Mouse (Mus musculus) CH12.LX (cell line): ENCODE measurements at regions not wholly inside any gene's neighbourhood (a gene's known extent, or its start where the extent isn't known, plus 50 kb on each side); places are given as distances from the start of the nearest gene placed in this dataset.

ENCODE experiments used
- CTCF ChIP-seq, 2 experiments: IDR thresholded peaks in 1 of 2; conservative IDR thresholded peaks in 1 of 2; 2 replicates each; pipeline ENCODE4 v1.5.1; 2011 to 2012; ENCODE audit warnings: low read depth in 2 of 2, low read length in 2 of 2, improper control_type of control experiment in 1 of 2, inconsistent platforms in 1 of 2, mild to moderate bottlenecking in 1 of 2, moderate library complexity in 1 of 2
- JUND ChIP-seq: conservative IDR thresholded peaks from 2 replicates; pipeline ENCODE4 v1.6.1; 2011; ENCODE audit warnings: low read depth, low read length, improper control_type of control experiment
- MAFK ChIP-seq: IDR thresholded peaks from 2 replicates; pipeline ENCODE4 v1.6.1; 2011; ENCODE audit warnings: low read length, improper control_type of control experiment; ENCODE audit not compliant: insufficient replicate concordance
- MAZ ChIP-seq: IDR thresholded peaks from 2 replicates; pipeline ENCODE4 v1.6.1; 2012; ENCODE audit warnings: low read depth, mild to moderate bottlenecking, inconsistent platforms, low read length, improper control_type of control experiment, moderate library complexity
- MEF2A ChIP-seq: IDR thresholded peaks from 2 replicates; pipeline ENCODE4 v1.6.1; 2014; ENCODE audit warnings: low read depth, mild to moderate bottlenecking, inconsistent platforms, low read length, improper control_type of control experiment, borderline replicate concordance
- MYC ChIP-seq: IDR thresholded peaks from 2 replicates; pipeline ENCODE4 v1.6.1; 2011; ENCODE audit warnings: low read depth, mild to moderate bottlenecking, improper control_type of control experiment, low read length
- NELFE ChIP-seq: IDR thresholded peaks from 2 replicates; pipeline ENCODE4 v1.6.1; 2011; ENCODE audit warnings: low read depth, low read length, improper control_type of control experiment
- PAX5 ChIP-seq: IDR thresholded peaks from 2 replicates; pipeline ENCODE4 v1.6.1; 2012; ENCODE audit warnings: low read length, inconsistent platforms, mixed read lengths
- POLR2A ChIP-seq: IDR thresholded peaks from 2 replicates; pipeline ENCODE4 v1.6.1; 2011; ENCODE audit warnings: low read depth, mild to moderate bottlenecking, improper control_type of control experiment, low read length
- POLR2AphosphoS2 ChIP-seq: IDR thresholded peaks from 2 replicates; pipeline ENCODE4 v1.6.1; 2011; ENCODE audit warnings: low read depth, low read length, improper control_type of control experiment
- TCF12 ChIP-seq: IDR thresholded peaks from 2 replicates; pipeline ENCODE4 v1.6.1; 2014; ENCODE audit warnings: low read depth, mild to moderate bottlenecking, inconsistent platforms, low read length, improper control_type of control experiment
- USF1 ChIP-seq: IDR thresholded peaks from 2 replicates; pipeline ENCODE4 v1.6.1; 2014; ENCODE audit warnings: low read depth, mild to moderate bottlenecking, inconsistent platforms, low read length, improper control_type of control experiment
- ZC3H11A ChIP-seq: IDR thresholded peaks from 2 replicates; pipeline ENCODE4 v1.6.1; 2012; ENCODE audit warnings: low read depth, mild to moderate bottlenecking, inconsistent platforms, low read length, improper control_type of control experiment

GRCm38 (mm10) chr2:103861226-103861625 is 63.8 kb upstream of the Caprin1 start:
- TF ChIP-seq PAX5: no peak
- no peak for TF ChIP-seq USF1
- TF ChIP-seq NELFE: no peak
- TF ChIP-seq TCF12: no peak
- no peak for TF ChIP-seq ZC3H11A
- TF ChIP-seq CTCF (conservative IDR thresholded peaks at IDR 0.05 in 1 of 2, IDR thresholded peaks at IDR 0.05 in 1 of 2; ENCODE audit: low read depth in 2 of 2, low read length in 2 of 2): no peak
- TF ChIP-seq MAFK: no peak
- no peak for TF ChIP-seq MEF2A
- no peak for TF ChIP-seq POLR2A
- TF ChIP-seq MAZ: no peak
- no peak for TF ChIP-seq POLR2AphosphoS2
- no peak for TF ChIP-seq MYC
- TF ChIP-seq JUND: no peak
